Mouse (Mus musculus) cerebellum, postnatal 25 days (tissue): ENCODE data around the gene Mgea5.
"Not testable (repeated sequence)": the region's sequence is repeated elsewhere in the genome, so short reads cannot be mapped to it uniquely, and the experiment has no call there.

Experiments
- DNase-seq, 2 experiments: peaks; one replicate each; pipeline ENCODE4 v3.0.0; 2021; ENCODE audit warnings: mixed read lengths in 2 of 2

Gene Mgea5

DNA sequence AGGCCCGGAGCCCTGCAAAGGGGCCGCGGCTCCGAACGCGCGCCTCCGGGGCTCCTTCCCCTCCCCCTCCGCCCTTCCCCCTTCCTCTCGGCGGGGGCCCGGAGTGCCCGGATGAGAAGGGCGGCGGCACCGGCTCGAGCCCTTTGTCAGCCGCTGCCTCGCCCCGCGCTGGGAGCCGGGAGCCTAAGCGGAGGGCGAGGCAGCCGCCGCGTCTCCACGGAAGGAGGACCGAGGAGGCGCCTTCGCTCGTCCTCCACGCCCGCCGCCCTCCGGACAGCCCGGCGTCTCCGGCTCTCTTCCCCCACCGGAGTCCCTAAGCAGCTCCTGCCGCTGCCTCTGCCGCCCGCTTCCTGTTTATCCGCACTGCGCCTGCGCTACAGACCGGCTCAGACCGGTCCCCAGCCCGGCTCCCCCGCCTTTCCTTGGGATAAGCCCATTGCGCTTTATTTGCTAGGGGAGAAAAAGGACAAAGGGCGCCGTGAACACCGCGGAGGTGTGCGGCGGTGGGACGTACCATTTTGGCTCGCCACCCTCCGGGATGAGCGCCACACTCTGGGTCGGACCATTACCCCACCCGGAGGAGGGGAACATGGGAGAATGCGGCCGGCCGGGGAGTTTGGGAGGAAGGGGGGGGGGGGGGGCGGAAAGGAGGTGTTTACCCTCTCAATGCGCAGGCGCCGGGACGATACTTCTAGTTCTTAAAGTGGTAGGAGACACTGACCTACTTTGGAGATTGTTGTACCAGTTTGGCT is at the start of gene Mgea5:
Gene Mgea5 (minus strand): TSS at position 657 of the 752 bp plus-strand sequence.
- DNase-seq, result peak; percentile 98 to 99

DNA sequence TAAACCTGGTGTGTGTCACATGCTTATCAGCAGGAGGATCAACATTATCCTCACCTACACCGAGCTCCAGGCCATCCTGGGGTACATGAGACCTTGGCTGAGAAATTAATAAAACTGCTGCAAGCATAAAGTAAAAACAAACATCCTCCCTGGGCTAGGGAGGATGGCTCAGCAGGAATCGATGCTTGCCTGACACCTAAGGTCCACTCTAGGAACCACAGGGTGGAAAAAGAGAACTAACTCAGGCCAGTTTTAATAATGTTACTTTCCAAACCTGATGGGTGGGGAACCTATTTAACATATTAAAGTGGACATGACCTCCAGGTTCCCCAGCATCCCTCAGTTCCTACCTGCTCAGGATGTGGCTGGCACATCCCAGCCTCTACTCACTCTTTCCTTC is 47.0 kb upstream of the Mgea5 start:
- no peak for DNase-seq

DNA sequence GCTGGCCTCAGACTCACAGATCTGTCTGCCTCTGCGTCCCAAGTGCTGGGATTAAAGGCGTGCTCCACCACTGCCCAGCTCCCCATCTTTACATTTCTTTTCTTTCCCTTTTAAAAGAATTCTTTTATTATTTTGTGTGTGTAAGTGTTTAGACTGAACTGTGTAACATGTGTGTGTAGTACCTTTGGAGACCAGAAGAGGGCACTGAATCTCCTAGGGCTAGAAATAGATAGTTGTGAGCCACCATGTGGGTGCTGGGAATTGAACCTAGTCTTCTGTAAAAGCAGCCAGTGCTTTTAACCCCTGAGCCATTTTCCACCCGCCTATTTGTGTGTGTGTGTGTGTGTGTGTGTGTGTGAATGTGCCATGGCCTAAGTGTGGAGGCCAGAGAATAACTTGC is 44.1 kb upstream of the Mgea5 start:
- DNase-seq, result no peak

GRCm38 (mm10) chr19:45827125-45827524 is 43.5 kb upstream of the Mgea5 start:
- no peak for DNase-seq

DNA sequence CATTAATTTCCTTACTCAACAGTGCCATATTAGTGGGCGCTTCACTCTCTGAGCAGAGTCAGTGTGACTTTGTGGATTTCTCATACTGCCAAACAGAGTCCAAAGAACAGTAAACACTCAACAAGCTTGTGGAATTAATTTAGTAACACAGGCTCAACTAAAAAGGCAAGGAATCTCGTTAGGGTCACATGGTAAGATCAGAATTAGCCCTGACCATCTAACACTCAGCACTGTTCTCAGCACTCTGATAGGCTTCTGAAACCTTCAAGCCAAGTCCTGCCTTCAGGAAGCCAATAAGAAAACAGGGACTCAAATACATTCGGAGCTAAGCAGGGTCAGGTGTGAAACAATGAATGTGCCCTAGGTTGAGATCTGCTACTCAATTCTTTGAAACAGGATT is 42.5 kb upstream of the Mgea5 start:
- no peak for DNase-seq

DNA sequence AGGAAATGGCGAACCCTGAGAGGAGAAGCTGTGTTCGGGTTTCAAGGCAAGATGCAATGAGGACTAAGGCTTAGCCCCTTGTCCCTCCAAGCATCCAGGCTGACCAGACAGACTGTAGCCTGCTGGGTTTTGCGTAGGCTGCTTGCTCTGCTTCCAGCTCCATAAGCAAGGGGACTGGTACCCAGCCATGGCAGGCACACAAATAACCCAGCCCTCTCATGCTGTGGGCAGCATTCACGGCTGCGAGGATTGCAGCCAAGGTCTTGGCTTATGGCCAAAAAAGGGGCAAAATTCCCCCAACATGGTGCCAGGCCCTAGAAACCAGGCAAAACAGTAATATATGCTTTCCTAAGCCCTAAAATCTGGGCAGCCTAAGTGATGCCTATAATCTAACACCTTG is 38.2 kb upstream of the Mgea5 start:
- peak; percentile 56 to 64 for DNase-seq

GRCm38 (mm10) chr19:45817816-45818490 is 34.3 kb upstream of the Mgea5 start:
- DNase-seq, result no peak

- no peak for DNase-seq
Measured at GRCm38 (mm10) chr19:45816727-45817126, 33.1 kb upstream of the Mgea5 start.

DNA sequence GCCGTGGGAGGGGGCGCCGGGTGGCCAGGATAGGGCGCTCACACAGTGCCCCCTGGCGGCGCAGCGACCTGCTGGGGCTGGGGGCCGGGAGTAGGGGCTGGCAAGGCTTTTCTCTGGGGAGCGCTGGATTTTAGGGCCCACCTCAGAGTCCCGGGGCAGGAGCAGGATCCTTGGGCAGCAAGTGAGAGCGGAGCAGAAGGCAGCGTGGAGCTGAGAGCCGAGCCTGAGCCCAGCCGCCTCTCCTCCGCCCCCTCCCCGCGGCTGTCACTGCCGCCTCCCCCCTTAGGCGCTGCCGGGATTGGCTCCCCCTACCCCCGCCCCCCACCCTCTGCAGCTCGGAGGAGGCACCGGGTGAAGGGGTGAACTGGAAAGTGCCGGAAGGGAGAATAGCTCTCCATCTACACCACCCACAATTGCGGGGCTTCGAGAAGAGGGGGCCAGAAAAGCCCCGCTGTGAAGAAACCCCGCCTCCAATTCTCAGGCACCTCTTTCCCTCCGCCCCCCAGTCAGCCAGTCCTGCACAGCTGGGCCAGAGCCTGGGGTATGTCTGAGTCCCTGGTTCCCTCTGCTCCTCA is 32.3 kb upstream of the Mgea5 start, which contains the start of gene Kcnip2:
Gene Kcnip2 (minus strand): TSS at position 231 of the 575 bp plus-strand sequence.
- DNase-seq, result peak; percentile 33 to 58

DNA sequence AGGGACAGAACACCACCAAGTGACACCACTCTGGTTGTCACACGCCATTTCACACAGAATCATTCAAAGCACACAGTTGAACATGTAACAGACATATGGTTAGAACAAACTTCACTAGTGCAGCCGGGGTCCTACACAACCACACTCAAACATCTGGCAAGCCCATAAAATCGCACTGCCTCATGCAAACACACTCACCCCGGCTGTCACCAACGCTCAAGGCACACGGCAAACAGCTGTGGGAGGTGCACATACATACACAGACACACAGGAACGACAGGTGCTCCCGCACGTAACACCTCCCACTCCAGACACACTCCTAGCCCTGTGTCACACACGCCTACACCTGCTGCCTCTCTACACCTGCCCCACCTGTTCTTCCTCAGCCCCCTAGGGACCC is 31.5 kb upstream of the Mgea5 start:
- no peak for DNase-seq

DNA sequence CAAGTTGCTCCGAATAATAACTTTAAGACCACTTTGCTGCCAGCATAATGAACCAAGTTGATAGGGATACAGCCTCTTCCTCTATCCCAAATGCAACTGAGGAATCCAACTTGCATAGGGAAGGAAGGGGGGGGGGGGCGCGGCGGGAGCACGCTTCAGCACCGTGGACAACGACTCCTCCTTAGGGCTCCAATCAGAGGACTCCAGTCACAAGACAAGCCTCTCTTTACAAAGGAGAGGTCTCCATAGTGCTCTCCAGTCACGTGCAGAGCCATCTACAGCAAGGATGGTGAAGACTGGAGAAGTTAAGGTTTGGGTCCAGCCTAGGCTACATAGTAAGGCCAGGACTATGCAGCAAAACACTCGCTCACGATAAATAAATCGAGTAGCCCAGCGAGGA is 30.2 kb upstream of the Mgea5 start:
- DNase-seq, result no peak

DNA sequence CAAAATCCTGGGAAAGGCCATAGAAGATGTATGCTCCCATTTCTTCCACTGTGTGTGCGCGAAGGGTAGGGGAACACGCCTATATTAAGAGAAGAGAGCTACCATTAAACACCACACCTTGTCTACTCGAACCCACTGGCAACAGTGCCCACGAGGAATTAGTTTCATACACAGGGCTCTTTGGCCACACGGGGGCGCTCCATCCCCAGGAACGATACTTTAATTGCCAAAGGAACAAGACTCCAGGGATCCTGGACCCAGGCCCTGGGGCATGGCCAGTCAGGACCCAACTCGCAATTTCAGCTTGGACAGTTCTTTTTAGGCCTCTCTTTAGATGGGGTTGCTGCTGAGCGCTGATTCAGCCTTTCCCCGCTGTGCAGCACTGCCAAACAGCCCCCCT is 29.6 kb upstream of the Mgea5 start:
- DNase-seq, result peak; percentile 93 to 96

- no peak for DNase-seq
Measured at GRCm38 (mm10) chr19:45812673-45813252, 29.1 kb upstream of the Mgea5 start.

DNA sequence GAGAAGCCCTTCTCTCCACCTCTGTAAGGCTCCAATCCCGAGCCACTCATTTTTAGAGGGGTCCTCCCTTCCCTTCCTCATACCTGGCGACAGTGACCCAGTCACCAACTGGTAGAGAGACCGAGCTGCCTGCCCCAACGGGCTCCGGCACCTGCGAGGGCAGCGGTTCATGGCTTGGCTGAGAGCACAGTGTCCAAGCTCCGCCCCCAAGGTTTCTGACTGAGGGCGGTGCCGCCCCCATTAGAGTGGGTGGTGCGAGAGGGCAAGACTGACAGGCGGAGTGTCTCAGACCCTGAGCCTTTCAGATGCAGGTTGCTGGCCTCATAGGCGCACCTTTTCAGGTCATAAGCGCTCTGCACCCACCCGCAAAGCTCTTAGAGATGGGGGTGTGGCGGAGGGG is 28.5 kb upstream of the Mgea5 start:
- peak; percentile 48 to 70 for DNase-seq

GRCm38 (mm10) chr19:45811028-45811674 is 27.5 kb upstream of the Mgea5 start:
- peak in 1 of 2 experiments; percentile 28 for DNase-seq

DNA sequence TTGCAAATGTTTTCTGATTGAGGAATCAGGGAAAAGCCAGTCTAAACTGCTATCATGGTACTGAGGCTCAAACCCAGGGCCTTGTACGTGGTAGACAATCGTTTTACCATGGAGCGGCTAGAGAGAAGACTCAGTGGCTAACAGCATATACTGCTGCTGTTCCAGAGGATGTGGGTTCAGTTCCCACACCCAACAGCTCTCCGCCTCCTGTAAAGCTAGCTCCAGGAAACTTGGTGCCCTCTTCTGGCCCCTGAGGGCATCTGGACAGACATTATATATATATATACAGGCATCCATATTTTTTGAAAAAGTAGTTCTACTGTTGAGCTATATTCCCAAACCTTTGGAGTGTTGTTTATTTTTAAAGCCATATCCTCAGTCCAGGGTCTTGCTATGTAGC is 24.1 kb upstream of the Mgea5 start:
- no peak for DNase-seq

- not testable (repeated sequence) for DNase-seq
Measured at GRCm38 (mm10) chr19:45805817-45806216, 22.2 kb upstream of the Mgea5 start.

DNA sequence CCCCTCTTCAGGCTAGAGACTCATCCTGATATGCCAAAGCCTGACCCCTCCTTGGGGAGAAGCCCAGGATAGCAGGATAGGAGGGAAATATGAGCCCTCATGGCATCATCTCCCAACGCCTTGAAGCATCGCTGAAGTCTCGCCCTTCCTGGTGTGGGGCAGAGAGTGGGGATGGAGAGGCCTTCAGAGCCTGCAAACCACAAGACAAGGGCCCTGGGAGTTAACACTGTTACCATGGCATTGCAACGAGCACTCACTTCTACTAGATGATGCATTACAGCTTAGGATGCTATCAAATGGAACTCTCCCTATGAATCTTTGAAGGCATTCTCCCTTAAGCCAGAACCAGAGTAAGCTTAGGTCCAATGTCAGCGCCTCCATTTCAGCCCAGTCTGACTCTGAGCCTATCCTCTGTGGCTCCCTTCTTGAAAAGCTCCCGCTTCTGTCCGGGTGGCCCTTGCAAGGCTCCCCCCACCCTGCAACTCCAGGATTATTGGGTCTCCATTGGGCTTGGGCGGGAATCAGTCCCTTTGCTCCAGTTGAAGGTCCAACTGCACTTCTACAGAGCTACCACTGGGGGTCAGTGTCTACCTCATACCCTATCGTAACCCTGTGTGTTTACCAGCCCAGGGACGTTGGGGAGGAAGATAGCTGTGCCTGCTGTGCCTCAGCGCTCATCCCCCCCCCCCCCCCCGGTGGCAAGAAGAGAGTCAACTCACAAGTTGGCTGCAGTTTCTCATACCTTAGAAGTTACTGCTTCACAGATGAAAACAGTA is 21.1 kb upstream of the Mgea5 start:
- peak; percentile 54 to 62 for DNase-seq

- no peak for DNase-seq
Measured at GRCm38 (mm10) chr19:45803408-45803807, 19.8 kb upstream of the Mgea5 start.

- no peak for DNase-seq
Measured at GRCm38 (mm10) chr19:45802702-45803101, 19.1 kb upstream of the Mgea5 start.

DNA sequence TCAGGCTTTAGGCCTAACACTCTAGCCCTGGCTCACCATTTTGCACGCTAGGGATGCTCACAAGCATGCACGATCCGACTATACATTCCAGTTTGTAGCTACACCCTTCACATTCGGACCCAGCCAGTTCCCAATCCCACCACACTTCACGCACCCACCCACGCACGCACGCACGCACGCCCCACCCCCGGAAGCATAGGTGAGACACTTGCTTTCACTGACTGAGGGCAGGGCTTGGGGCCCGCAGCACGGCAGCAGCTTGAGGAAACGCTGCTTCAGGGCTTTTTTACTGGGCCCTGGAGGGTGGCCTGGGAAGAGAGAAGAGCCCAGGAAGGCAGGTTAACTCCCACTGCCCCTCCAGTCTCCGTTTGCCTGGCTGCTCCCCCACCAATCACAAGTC is 13.2 kb upstream of the Mgea5 start:
- DNase-seq, result no peak

- peak in 1 of 2 experiments; percentile 33 for DNase-seq
Measured at GRCm38 (mm10) chr19:45796061-45796556, 12.5 kb upstream of the Mgea5 start.
